Mouse (Mus musculus): ENCODE measurements around the gene Il17c.

DNA sequence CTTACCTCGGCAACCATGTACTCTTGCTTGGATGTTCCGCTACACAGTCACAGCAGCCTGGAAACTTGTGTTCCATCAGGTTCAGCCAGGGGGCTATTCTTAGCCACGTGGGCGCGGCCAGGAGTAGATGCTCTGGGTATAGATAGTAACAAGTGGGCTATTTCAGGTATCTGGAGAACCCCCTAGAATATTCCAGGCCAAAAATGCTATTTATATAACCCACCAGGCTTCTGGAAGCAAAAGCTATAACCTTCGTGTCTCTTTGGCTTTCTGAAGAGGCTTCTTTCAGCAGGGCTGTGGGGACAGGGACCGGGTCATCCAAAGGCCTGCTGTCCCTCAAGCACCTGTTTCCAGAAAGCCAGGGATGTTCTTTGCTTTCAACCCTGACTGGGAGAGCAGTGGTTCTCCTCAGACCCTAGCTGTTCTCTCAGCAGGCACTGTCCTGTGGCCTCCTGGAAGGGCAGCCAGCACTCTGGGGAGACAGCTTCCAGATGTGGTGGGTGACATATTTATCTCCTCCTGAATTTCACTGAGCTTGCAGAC lies 29.4 kb downstream of the Il17c start:
- TF ChIP-seq CTCF (IDR thresholded peaks at IDR 0.05; ENCODE audit: control insufficient read depth, insufficient read depth, low read length) (no peak), POLR2A (IDR thresholded peaks at IDR 0.05; ENCODE audit: borderline replicate concordance, control insufficient read depth, low read depth, low read length) (no peak)
